Mouse (Mus musculus) midbrain, postnatal 0 days (tissue): ENCODE data around the gene Megf9. TPM values are rescaled to one million over a fixed set of nuclear protein-coding genes. Genes with fewer than 3 reads are reported as not detected.

Experiments
- ATAC-seq: fragments of 200-750 bp; cut with Nextera tagmentation; 2 replicates; pipeline ENCODE4 v1.8.0; 2017; ENCODE audit warnings: moderate number of reproducible peaks, mild to moderate bottlenecking, moderate TSS enrichment, moderate library complexity; ENCODE audit not compliant: low FRiP score
- DNase-seq: peaks from one replicate; pipeline ENCODE4 v3.0.0-alpha.2; 2015; ENCODE audit warnings: low spot score
- H3K27ac ChIP-seq: fragments of 300-500 bp; sonication (generic); 2 replicates; pipeline ENCODE4 v1.5.1; 2014; ENCODE audit warnings: low read depth, mild to moderate bottlenecking, low read length, mixed read lengths
- H3K27me3 ChIP-seq: fragments of 300-500 bp; sonication (generic); 2 replicates; pipeline ENCODE4 v1.6.1; 2014; ENCODE audit warnings: low read length, control low read depth, mixed read lengths; ENCODE audit not compliant: insufficient read depth
- H3K36me3 ChIP-seq: fragments of 300-500 bp; sonication (generic); 2 replicates; pipeline ENCODE4 v1.6.1; 2014; ENCODE audit warnings: low read length, control low read depth, mixed read lengths; ENCODE audit not compliant: insufficient read depth
- H3K4me1 ChIP-seq: fragments of 300-500 bp; sonication (generic); 2 replicates; pipeline ENCODE4 v1.6.1; 2014; ENCODE audit warnings: mild to moderate bottlenecking, control low read depth, antibody characterized with exemption, low read length, mixed read lengths; ENCODE audit not compliant: insufficient read depth
- H3K4me2 ChIP-seq: fragments of 300-500 bp; sonication (generic); 2 replicates; pipeline ENCODE4 v1.6.1; 2014; ENCODE audit warnings: low read depth, mild to moderate bottlenecking, low read length, mixed read lengths; ENCODE audit not compliant: poor library complexity, severe bottlenecking
- H3K4me3 ChIP-seq: fragments of 300-500 bp; sonication (generic); 2 replicates; pipeline ENCODE4 v1.5.1; 2014; ENCODE audit warnings: low read depth, mild to moderate bottlenecking, low read length, moderate library complexity
- H3K9ac ChIP-seq: fragments of 300-500 bp; sonication (generic); replicated peaks from 2 replicates; pipeline ENCODE4 v1.6.1; 2014; ENCODE audit warnings: mild to moderate bottlenecking, low read length, moderate library complexity, mixed read lengths; ENCODE audit not compliant: poor library complexity, severe bottlenecking
- H3K9me3 ChIP-seq: fragments of 300-500 bp; sonication (generic); 2 replicates; pipeline ENCODE4 v1.6.1; 2016; ENCODE audit warnings: low read length, control low read depth
- CTCF ChIP-seq: IDR thresholded peaks from 2 replicates; pipeline ENCODE4 v1.5.1; 2016; ENCODE audit warnings: antibody characterized with exemption, mild to moderate bottlenecking
- WGBS: fragments of 180-500 bp; shearing (Covaris S2); extraction: QIAGEN DNeasy Blood & Tissue Kit; methylation state at CpG from one replicate; pipeline ENCODE4 v1.1.7; 2014; 5-methylcytosine and 5-hydroxymethylcytosine counted together
- polyA plus RNA-seq: library from polyadenylated mRNA; unstranded; fragments of >200 nt; fragmentation: Nextera tagmentation; extraction: Ambion mirVana; gene quantifications from 2 replicates; pipeline ENCODE4 v1.2.1, GENCODE M21; 2015
- total RNA-seq: library from RNA; depleted of rRNA; stranded (reverse); fragments of >200 nt; gene quantifications from 2 replicates; pipeline ENCODE4 v1.2.3, GENCODE M21; 2014

Megf9 gene
- total and polyA plus RNA-seq, 2 experiments from 2014 or later, result 30.1 to 66.3 TPM

DNA sequence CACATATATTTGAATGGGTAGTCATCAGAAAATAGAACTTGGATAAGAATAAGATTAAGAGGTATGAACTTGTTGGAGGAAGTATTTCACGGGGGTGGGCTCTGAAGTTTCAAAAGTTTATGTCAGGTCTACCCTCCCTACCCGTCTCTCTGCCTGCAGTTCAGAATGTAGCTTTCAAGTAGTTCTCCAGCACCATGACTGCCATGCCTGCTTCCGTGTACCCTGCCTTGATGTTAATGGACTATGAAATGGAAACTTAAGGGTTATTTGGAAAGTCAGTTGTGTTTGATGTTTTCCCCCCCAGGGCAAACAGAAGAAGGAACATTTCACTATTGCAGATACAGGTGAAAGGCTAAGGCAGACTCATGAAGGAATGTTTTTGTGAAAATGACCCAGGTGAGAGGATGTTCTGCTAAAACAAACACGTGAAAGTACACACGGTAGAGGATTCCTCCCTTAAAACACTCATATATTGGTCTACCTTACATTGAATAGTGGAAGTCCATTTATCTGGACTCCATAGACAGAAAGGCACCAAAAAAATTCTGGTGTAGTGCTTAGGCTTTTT lies 18.5 kb upstream of the Megf9 start:
- Histone ChIP-seq H3K36me3 (no peaks in the 10 kb centered on the region), H3K4me3 (no peak overlapping the region), H3K9ac (no peak overlapping the region), H3K4me1 (no peaks in the 10 kb centered on the region), H3K9me3 (no peaks in the 10 kb centered on the region), H3K4me2 (no peak overlapping the region), H3K27me3 (no peaks in the 10 kb centered on the region), H3K27ac (no peak overlapping the region)
- DNase-seq, result no peak
- 90% methylated on average over 5 of the region's 5 CpGs for WGBS
- no peak for ATAC-seq
- no peak for TF ChIP-seq CTCF

DNA sequence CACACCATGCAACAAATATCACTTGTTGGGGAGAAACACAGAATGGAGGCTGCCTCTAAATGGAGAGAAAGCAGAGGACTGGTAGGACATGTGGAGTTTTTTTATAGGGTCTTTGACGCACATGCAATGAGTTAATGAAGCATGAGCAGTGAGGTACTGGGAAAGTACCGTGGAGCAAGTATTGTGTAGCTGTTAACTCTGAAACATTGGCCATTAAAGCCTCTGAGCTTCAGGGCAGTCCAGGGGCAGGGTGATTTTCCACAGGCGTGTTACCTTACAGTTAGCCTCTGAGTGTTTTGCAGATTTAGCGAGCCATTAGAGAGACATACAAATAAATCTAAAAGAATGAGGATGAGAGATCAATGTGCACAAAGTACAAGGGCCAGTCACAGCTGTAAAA lies 17.3 kb upstream of the Megf9 start:
- no peak overlapping the region for H3K4me2 ChIP-seq
- H3K4me3 ChIP-seq, result no peak overlapping the region
- TF ChIP-seq CTCF, result no peak
- ATAC-seq, result no peak
- H3K36me3 ChIP-seq, result no peaks in the 10 kb centered on the region
- no peaks in the 10 kb centered on the region for H3K9me3 ChIP-seq
- no peak for DNase-seq
- 67% methylated on average over 4 of the region's 4 CpGs for WGBS
- H3K27me3 ChIP-seq, result no peaks in the 10 kb centered on the region
- no peaks in the 10 kb centered on the region for H3K4me1 ChIP-seq
- H3K9ac ChIP-seq, result no peak overlapping the region
- H3K27ac ChIP-seq, result no peak overlapping the region

DNA sequence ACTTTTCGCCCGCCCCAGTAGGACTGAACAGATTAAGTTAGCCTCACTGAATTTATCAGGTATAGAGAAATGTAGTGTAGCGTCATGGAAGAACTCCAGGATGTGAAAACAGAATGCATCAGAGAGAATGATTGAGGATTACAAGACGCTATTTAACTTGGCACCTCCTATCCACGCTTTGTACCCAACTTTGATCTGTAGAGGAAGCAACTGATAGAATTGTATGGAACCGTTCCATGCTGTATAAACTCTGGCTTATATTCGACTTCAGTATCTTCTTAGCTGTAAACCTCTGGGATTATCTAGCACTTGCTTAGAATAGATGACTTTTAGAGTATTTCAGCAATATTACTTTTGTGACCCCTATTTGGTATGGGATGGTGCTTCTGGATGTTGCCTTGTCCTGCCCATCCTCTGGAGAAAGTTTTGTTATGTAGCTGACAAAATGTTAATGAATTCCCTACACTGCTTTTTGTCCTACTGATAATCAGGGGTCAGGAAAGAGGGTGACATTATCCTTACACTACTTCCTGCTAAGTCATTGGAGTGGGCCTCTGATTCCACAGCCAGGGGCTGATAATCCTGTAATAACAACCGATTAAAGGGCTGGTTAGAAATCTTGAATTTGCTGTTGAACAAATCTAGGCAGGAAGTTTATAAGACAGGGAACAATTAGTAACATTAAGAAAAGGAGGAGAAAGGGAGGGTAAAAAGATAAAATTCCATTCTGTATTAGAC lies 12.8 kb upstream of the Megf9 start:
- H3K27ac ChIP-seq, result no peak overlapping the region
- no peaks in the 10 kb centered on the region for H3K36me3 ChIP-seq
- H3K4me1 ChIP-seq, result no peaks in the 10 kb centered on the region
- H3K9me3 ChIP-seq, result no peaks in the 10 kb centered on the region
- no peak for TF ChIP-seq CTCF
- no peak overlapping the region for H3K4me2 ChIP-seq
- no peak overlapping the region for H3K4me3 ChIP-seq
- H3K9ac ChIP-seq, result no peak overlapping the region
- H3K27me3 ChIP-seq, result no peaks in the 10 kb centered on the region
- 90% methylated on average over 8 of the region's 8 CpGs for WGBS
- no peak for DNase-seq
- ATAC-seq, result no peak

DNA sequence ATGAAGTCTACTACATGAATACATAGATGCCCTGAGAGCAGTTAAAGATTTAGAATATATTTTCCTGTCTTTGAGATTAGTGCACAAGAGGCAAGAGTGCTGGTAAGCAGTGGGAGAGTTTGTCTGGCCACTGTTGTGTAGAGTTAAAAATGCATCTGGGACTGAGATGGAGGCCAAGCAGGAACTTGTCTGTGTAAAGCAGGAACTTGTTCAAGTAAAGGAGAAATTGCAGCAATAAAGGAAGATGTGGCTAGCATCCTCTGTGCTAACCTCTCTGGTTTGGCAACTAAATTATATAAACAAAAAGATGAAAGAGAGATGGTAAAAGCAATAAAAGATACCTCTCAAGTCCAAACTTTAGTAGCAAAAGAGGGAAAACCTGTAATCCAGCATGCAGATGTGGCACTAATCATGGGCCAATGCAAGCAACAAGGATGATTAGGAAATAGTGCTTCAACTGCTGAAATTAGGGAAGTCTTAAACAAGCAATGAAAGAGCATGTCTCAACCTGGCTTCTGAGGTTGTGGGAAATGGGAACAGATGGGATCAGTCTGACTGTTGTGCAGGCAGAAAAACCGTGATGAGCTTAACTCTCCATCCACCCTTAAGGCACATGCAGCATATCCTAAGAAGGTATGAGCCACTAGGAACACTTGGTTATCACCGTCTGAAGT lies 11.2 kb upstream of the Megf9 start:
- no peak for TF ChIP-seq CTCF
- H3K4me1 ChIP-seq, result no peaks in the 10 kb centered on the region
- 86% methylated on average over 2 of the region's 2 CpGs for WGBS

DNA sequence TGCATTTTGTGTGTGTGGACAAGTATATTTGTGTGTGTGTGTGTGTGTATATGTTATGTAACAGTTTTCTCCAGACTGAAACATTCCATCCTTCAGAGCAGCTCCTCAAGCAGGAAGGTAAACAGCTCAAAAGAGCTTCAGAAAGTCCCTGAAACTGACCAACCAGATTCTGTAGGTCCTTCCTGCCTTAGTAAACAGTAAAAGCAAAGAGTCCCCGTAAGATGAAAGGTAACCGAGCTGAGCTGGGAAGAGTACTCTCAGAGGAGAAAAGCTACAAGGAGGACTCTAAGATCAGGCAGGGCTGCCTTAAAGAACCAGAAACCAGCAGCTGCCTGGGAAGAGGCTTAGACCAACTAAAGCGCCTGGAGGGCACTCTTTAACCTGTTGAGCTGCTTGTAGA lies 9.6 kb upstream of the Megf9 start:
- Histone ChIP-seq H3K36me3 (no peaks in the 10 kb centered on the region), H3K4me2 (no peak overlapping the region), H3K4me3 (no peak overlapping the region), H3K27me3 (no peaks in the 10 kb centered on the region), H3K9ac (no peak overlapping the region), H3K4me1 (no peaks in the 10 kb centered on the region), H3K9me3 (no peaks in the 10 kb centered on the region), H3K27ac (no peak overlapping the region)
- 78% methylated on average over 3 of the region's 3 CpGs for WGBS
- no peak for DNase-seq
- ATAC-seq, result no peak
- no peak for TF ChIP-seq CTCF

More for the DNA sequence above, 11.2 kb upstream of the Megf9 start:
- Histone ChIP-seq H3K9me3 (no peaks in the 10 kb centered on the region), H3K4me3 (no peak overlapping the region), H3K27me3 (no peaks in the 10 kb centered on the region), H3K27ac (no peak overlapping the region), H3K9ac (no peak overlapping the region), H3K36me3 (no peaks in the 10 kb centered on the region), H3K4me2 (no peak overlapping the region)
- DNase-seq (no peak), ATAC-seq (no peak)

DNA sequence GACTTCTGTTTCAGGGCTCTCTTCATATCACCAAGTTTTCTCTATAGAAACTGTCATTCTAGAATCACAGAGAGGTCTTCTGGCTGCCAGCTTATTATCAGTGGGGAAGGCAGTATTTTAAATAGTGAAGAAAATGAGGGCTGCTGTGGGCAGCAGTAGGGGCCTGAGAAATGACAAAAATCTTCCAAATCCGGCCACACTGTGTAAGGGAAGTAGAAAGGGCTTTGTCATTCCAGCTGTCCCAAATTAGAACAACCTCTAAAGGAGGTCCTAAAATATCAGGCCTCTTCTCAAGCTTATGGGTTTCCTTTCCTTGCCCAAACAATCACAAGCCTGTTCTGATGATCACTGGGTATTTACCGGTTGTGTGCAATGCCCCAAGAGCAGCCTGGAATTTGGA lies 7.6 kb upstream of the Megf9 start:
- Histone ChIP-seq H3K4me2 (no peak overlapping the region), H3K36me3 (no peaks in the 10 kb centered on the region), H3K4me1 (no peaks in the 10 kb centered on the region), H3K9me3 (no peaks in the 10 kb centered on the region), H3K9ac (no peak overlapping the region), H3K27ac (no peak overlapping the region), H3K27me3 (no peaks in the 10 kb centered on the region), H3K4me3 (no peak overlapping the region)
- ATAC-seq (no peak), DNase-seq (no peak)
- no peak for TF ChIP-seq CTCF
- 42% methylated on average over 2 of the region's 2 CpGs for WGBS
